Mouse (Mus musculus) midbrain, embryonic 11.5 days (tissue): ENCODE results near the gene Gm10401. TPM values are rescaled to one million over a fixed set of nuclear protein-coding genes. Genes with fewer than 3 reads are reported as not detected.

Experiments
- ATAC-seq: fragments of 200-750 bp; cut with Nextera tagmentation; 2 replicates; pipeline ENCODE4 v1.8.0; 2017; ENCODE audit warnings: moderate TSS enrichment, moderate library complexity; ENCODE audit not compliant: low FRiP score
- DNase-seq: peaks from one replicate; pipeline ENCODE4 v3.0.0; 2015; ENCODE audit warnings: low spot score; ENCODE audit errors: missing footprints
- H3K27ac ChIP-seq: fragments of 300-500 bp; sonication (generic); 2 replicates; pipeline ENCODE4 v1.5.1; 2014; ENCODE audit warnings: low read depth, low read length
- H3K27me3 ChIP-seq: fragments of 300-500 bp; sonication (generic); 2 replicates; pipeline ENCODE4 v1.6.1; 2014; ENCODE audit warnings: mild to moderate bottlenecking, low read length, moderate library complexity, mixed read lengths; ENCODE audit not compliant: control insufficient read depth, insufficient read depth
- H3K36me3 ChIP-seq: fragments of 300-500 bp; sonication (generic); 2 replicates; pipeline ENCODE4 v1.6.1; 2014; ENCODE audit warnings: mild to moderate bottlenecking, low read length, moderate library complexity, mixed read lengths; ENCODE audit not compliant: control insufficient read depth, insufficient read depth
- H3K4me1 ChIP-seq: fragments of 300-500 bp; sonication (generic); 2 replicates; pipeline ENCODE4 v1.6.1; 2014; ENCODE audit warnings: low read length; ENCODE audit not compliant: control insufficient read depth, insufficient read depth
- H3K4me2 ChIP-seq: fragments of 300-500 bp; sonication (generic); 2 replicates; pipeline ENCODE4 v1.6.1; 2014; ENCODE audit warnings: mild to moderate bottlenecking, moderate library complexity
- H3K4me3 ChIP-seq: fragments of 300-500 bp; sonication (generic); 2 replicates; pipeline ENCODE4 v1.5.1; 2014; ENCODE audit warnings: low read depth, low read length
- H3K9ac ChIP-seq: fragments of 300-500 bp; sonication (generic); 2 replicates; pipeline ENCODE4 v1.6.1; 2014; ENCODE audit warnings: low read length
- H3K9me3 ChIP-seq: fragments of 300-500 bp; sonication (generic); 2 replicates; pipeline ENCODE4 v1.6.1; 2016; ENCODE audit warnings: low read length; ENCODE audit not compliant: control insufficient read depth
- WGBS: fragments of 180-500 bp; shearing (Covaris S2); extraction: QIAGEN DNeasy Blood & Tissue Kit; methylation state at CpG from one replicate; pipeline ENCODE4 v1.1.7; 2014; 5-methylcytosine and 5-hydroxymethylcytosine counted together
- polyA plus RNA-seq: library from polyadenylated mRNA; unstranded; fragments of >200 nt; fragmentation: Nextera tagmentation; extraction: Ambion mirVana; gene quantifications from 2 replicates; pipeline ENCODE4 v1.2.1, GENCODE M21; 2014

Gm10401 gene
- polyA plus RNA-seq, 1 experiment from 2014 or later = 26.6 TPM

- Histone ChIP-seq H3K4me2 (no peak overlapping the region), H3K4me3 (no peak overlapping the region), H3K4me1 (peaks cover 3% of the 10 kb centered on the region), H3K27ac (no peak overlapping the region), H3K9me3 (no peaks in the 10 kb centered on the region), H3K36me3 (no peaks in the 10 kb centered on the region), H3K27me3 (no peaks in the 10 kb centered on the region), H3K9ac (no peak overlapping the region)
- WGBS = 74% methylated on average over 4 of the region's 4 CpGs
- ATAC-seq (no peak), DNase-seq (no peak)
Observed at GRCm38 (mm10) chr5:115139124-115139523, 41.0 kb upstream of the Gm10401 start.

GRCm38 (mm10) chr5:115134234-115135165 lies 36.4 kb upstream of the Gm10401 start, which contains the start of gene Unc119b:
TSS of gene Unc119b (minus strand) at chr5:115134975.
- no peaks in the 10 kb centered on the region for H3K9me3 ChIP-seq
- peak; percentile 99 for DNase-seq
- 0 out of 2 replicates have a peak, but pooled peaks cover 2% of the 10 kb centered on the region for H3K36me3 ChIP-seq
- no peaks in the 10 kb centered on the region for H3K27me3 ChIP-seq
- WGBS = under 1% methylated on average over 54 of the region's 81 CpGs
- peak within 1 kb of the TSS; percentile 91 for H3K9ac ChIP-seq
- peak; percentile 94 for ATAC-seq
- peaks cover 8% of the 10 kb centered on the region for H3K4me1 ChIP-seq
- peak within 1 kb of the TSS; percentile 97 for H3K4me3 ChIP-seq
- peak within 1 kb of the TSS; percentile 93 for H3K4me2 ChIP-seq
- no peak within 1 kb of the TSS; the same call in 1 of the 2 replicates for H3K27ac ChIP-seq

GRCm38 (mm10) chr5:115133358-115134066 lies 35.4 kb upstream of the Gm10401 start:
- no peak for ATAC-seq
- Histone ChIP-seq H3K4me1 (peaks cover 8% of the 10 kb centered on the region), H3K27ac (no peak overlapping the region), H3K4me2 (peak overlapping the region; percentile 93), H3K36me3 (0 out of 2 replicates have a peak, but pooled peaks cover 2% of the 10 kb centered on the region), H3K9ac (peak overlapping the region; percentile 91), H3K4me3 (peak overlapping the region; percentile 97), H3K27me3 (no peaks in the 10 kb centered on the region), H3K9me3 (no peaks in the 10 kb centered on the region)
- WGBS = 67% methylated on average over 6 of the region's 6 CpGs
- no peak for DNase-seq

GRCm38 (mm10) chr5:115132465-115132864 lies 34.4 kb upstream of the Gm10401 start:
- Histone ChIP-seq H3K36me3 (0 out of 2 replicates have a peak, but pooled peaks cover 2% of the 10 kb centered on the region), H3K9me3 (no peaks in the 10 kb centered on the region), H3K9ac (no peak overlapping the region), H3K4me3 (no peak overlapping the region), H3K4me1 (peaks cover 8% of the 10 kb centered on the region), H3K27ac (no peak overlapping the region), H3K4me2 (0 out of 2 replicates have a peak overlapping the region, but pooled peaks have one; percentile 15), H3K27me3 (no peaks in the 10 kb centered on the region)
- no peak for DNase-seq
- WGBS = 89% methylated on average over 8 of the region's 8 CpGs
- ATAC-seq = no peak

- no peak for DNase-seq
- H3K9ac ChIP-seq = no peak overlapping the region
- no peak overlapping the region for H3K27ac ChIP-seq
- H3K9me3 ChIP-seq = no peaks in the 10 kb centered on the region
- peaks cover 16% of the 10 kb centered on the region for H3K36me3 ChIP-seq
- H3K4me1 ChIP-seq = peaks cover 11% of the 10 kb centered on the region
- 86% methylated on average over 6 of the region's 6 CpGs for WGBS
- no peak overlapping the region for H3K4me2 ChIP-seq
- no peak overlapping the region for H3K4me3 ChIP-seq
- H3K27me3 ChIP-seq = no peaks in the 10 kb centered on the region
- no peak for ATAC-seq
Observed at GRCm38 (mm10) chr5:115129328-115129727, 31.2 kb upstream of the Gm10401 start.

GRCm38 (mm10) chr5:115127421-115128179 lies 29.5 kb upstream of the Gm10401 start:
- Histone ChIP-seq H3K4me1 (peaks cover 3% of the 10 kb centered on the region; the same call in 1 of the 2 replicates), H3K36me3 (peaks cover 16% of the 10 kb centered on the region), H3K27me3 (no peaks in the 10 kb centered on the region), H3K4me2 (no peak overlapping the region), H3K27ac (no peak overlapping the region), H3K4me3 (no peak overlapping the region), H3K9me3 (no peaks in the 10 kb centered on the region), H3K9ac (no peak overlapping the region)
- ATAC-seq (no peak), DNase-seq (no peak)
- 92% methylated on average over 22 of the region's 22 CpGs for WGBS

GRCm38 (mm10) chr5:115126578-115127312 lies 28.6 kb upstream of the Gm10401 start:
- peaks cover 16% of the 10 kb centered on the region for H3K36me3 ChIP-seq
- 92% methylated on average over 27 of the region's 28 CpGs for WGBS
- DNase-seq (no peak), ATAC-seq (no peak)
- no peak overlapping the region for H3K27ac ChIP-seq
- peaks cover 3% of the 10 kb centered on the region; the same call in 1 of the 2 replicates for H3K4me1 ChIP-seq
- H3K27me3 ChIP-seq = no peaks in the 10 kb centered on the region
- no peak overlapping the region for H3K4me3 ChIP-seq
- H3K4me2 ChIP-seq = no peak overlapping the region
- no peaks in the 10 kb centered on the region for H3K9me3 ChIP-seq
- H3K9ac ChIP-seq = no peak overlapping the region
